Mouse (Mus musculus) CH12.LX (cell line): Measurements from ENCODE around the gene Dexi. TPM values are rescaled to one million over a fixed set of nuclear protein-coding genes. Genes with fewer than 3 reads are reported as not detected.

Experiments
- DNase-seq: peaks from one replicate; pipeline ENCODE4 v3.0.0-alpha.2; 2013; ENCODE audit errors: extremely low read depth
- H3K27ac ChIP-seq: 2 replicates; pipeline ENCODE4 v1.5.1; 2012; ENCODE audit warnings: low read depth, mild to moderate bottlenecking, control low read depth, moderate library complexity; ENCODE audit not compliant: insufficient read depth
- H3K27me3 ChIP-seq: replicated peaks from 2 replicates; pipeline ENCODE3; 2012; ENCODE audit warnings: inconsistent platforms
- H3K36me3 ChIP-seq, 2 experiments: replicated peaks in 1 of 2; 2 replicates each; pipeline versions ENCODE3 to v1.6.1; 2012; ENCODE audit warnings: inconsistent platforms in 1 of 2, low read length in 1 of 2, mild to moderate bottlenecking in 1 of 2, mixed read lengths in 1 of 2, moderate library complexity in 1 of 2; ENCODE audit not compliant: control insufficient read depth in 1 of 2, insufficient read depth in 1 of 2
- H3K4me1 ChIP-seq, 2 experiments: 2 replicates each; pipeline ENCODE4 v1.6.1; 2012; ENCODE audit warnings: inconsistent platforms in 1 of 2, moderate library complexity in 1 of 2; ENCODE audit not compliant: insufficient read depth in 2 of 2, control insufficient read depth in 1 of 2
- H3K4me2 ChIP-seq: 2 replicates; pipeline ENCODE4 v1.6.1; 2012; ENCODE audit warnings: low read depth, mild to moderate bottlenecking, control low read depth; ENCODE audit not compliant: poor library complexity, insufficient read depth, severe bottlenecking
- H3K4me3 ChIP-seq, 3 experiments: fragments of 150-350 bp in 1 of 3; sonication (generic) in 1 of 3; replicated peaks in 1 of 3; 2 replicates each; pipeline versions ENCODE3 to v1.5.1; 2011 to 2012; ENCODE audit warnings: low read depth in 2 of 3, low read length in 2 of 3, mild to moderate bottlenecking in 2 of 3, moderate library complexity in 2 of 3, control low read depth in 1 of 3, improper control_type of control experiment in 1 of 3, inconsistent platforms in 1 of 3, mixed read lengths in 1 of 3; ENCODE audit not compliant: poor library complexity in 1 of 3
- H3K79me2 ChIP-seq: replicated peaks from 2 replicates; pipeline ENCODE4 v1.6.1; 2012; ENCODE audit warnings: mild to moderate bottlenecking, moderate library complexity; ENCODE audit not compliant: control insufficient read depth, poor library complexity, insufficient read depth, severe bottlenecking; ENCODE audit errors: extremely low read depth
- H3K9ac ChIP-seq: 2 replicates; pipeline ENCODE4 v1.6.1; 2012; ENCODE audit warnings: low read depth, mild to moderate bottlenecking, control low read depth, moderate library complexity; ENCODE audit not compliant: insufficient read depth
- H3K9me3 ChIP-seq: replicated peaks from 2 replicates; pipeline ENCODE3; 2012; ENCODE audit warnings: low read length, inconsistent platforms, mixed read lengths
- CHD1 ChIP-seq: IDR thresholded peaks from 2 replicates; pipeline ENCODE4 v1.6.1; 2012; ENCODE audit warnings: low read depth, low read length, improper control_type of control experiment, inconsistent platforms
- CHD2 ChIP-seq: IDR thresholded peaks from 2 replicates; pipeline ENCODE4 v1.6.1; 2011; ENCODE audit warnings: low read length, improper control_type of control experiment
- CTCF ChIP-seq, 2 experiments: IDR thresholded peaks in 1 of 2; conservative IDR thresholded peaks in 1 of 2; 2 replicates each; pipeline ENCODE4 v1.5.1; 2011 to 2012; ENCODE audit warnings: low read depth in 2 of 2, low read length in 2 of 2, improper control_type of control experiment in 1 of 2, inconsistent platforms in 1 of 2, mild to moderate bottlenecking in 1 of 2, moderate library complexity in 1 of 2
- E2F4 ChIP-seq: IDR thresholded peaks from 2 replicates; pipeline ENCODE4 v1.6.1; 2011; ENCODE audit warnings: low read depth, low read length, improper control_type of control experiment; ENCODE audit not compliant: insufficient replicate concordance
- EP300 ChIP-seq: IDR thresholded peaks from 2 replicates; pipeline ENCODE4 v1.6.1; 2011; ENCODE audit warnings: low read length, improper control_type of control experiment
- GABPA ChIP-seq: IDR thresholded peaks from 2 replicates; pipeline ENCODE4 v1.6.1; 2012; ENCODE audit warnings: low read depth, low read length, improper control_type of control experiment, inconsistent platforms; ENCODE audit not compliant: insufficient replicate concordance
- MAX ChIP-seq: IDR thresholded peaks from 2 replicates; pipeline ENCODE4 v1.6.1; 2011; ENCODE audit warnings: low read length, improper control_type of control experiment
- MEF2A ChIP-seq: IDR thresholded peaks from 2 replicates; pipeline ENCODE4 v1.6.1; 2014; ENCODE audit warnings: low read depth, mild to moderate bottlenecking, inconsistent platforms, low read length, improper control_type of control experiment, borderline replicate concordance
- NELFE ChIP-seq: IDR thresholded peaks from 2 replicates; pipeline ENCODE4 v1.6.1; 2011; ENCODE audit warnings: low read depth, low read length, improper control_type of control experiment
- PAX5 ChIP-seq: IDR thresholded peaks from 2 replicates; pipeline ENCODE4 v1.6.1; 2012; ENCODE audit warnings: low read length, inconsistent platforms, mixed read lengths
- POLR2A ChIP-seq: IDR thresholded peaks from 2 replicates; pipeline ENCODE4 v1.6.1; 2011; ENCODE audit warnings: low read depth, mild to moderate bottlenecking, improper control_type of control experiment, low read length
- RAD21 ChIP-seq: IDR thresholded peaks from 2 replicates; pipeline ENCODE4 v1.6.1; 2011; ENCODE audit warnings: low read depth, mild to moderate bottlenecking, low read length, improper control_type of control experiment, moderate library complexity
- SIN3A ChIP-seq: IDR thresholded peaks from 2 replicates; pipeline ENCODE4 v1.6.1; 2012; ENCODE audit warnings: low read length, improper control_type of control experiment, inconsistent platforms
- SMC3 ChIP-seq: IDR thresholded peaks from 2 replicates; pipeline ENCODE4 v1.6.1; 2011; ENCODE audit warnings: low read depth, low read length, improper control_type of control experiment
- TCF12 ChIP-seq: IDR thresholded peaks from 2 replicates; pipeline ENCODE4 v1.6.1; 2014; ENCODE audit warnings: low read depth, mild to moderate bottlenecking, inconsistent platforms, low read length, improper control_type of control experiment
- UBTF ChIP-seq: IDR thresholded peaks from 2 replicates; pipeline ENCODE4 v1.6.1; 2012; ENCODE audit warnings: low read depth, mild to moderate bottlenecking, inconsistent platforms, low read length, improper control_type of control experiment, moderate library complexity
- USF2 ChIP-seq: conservative IDR thresholded peaks from 2 replicates; pipeline ENCODE4 v1.6.1; 2011; ENCODE audit warnings: low read depth, low read length, improper control_type of control experiment
- ZKSCAN1 ChIP-seq: IDR thresholded peaks from 2 replicates; pipeline ENCODE4 v1.6.1; 2012; ENCODE audit warnings: low read depth, inconsistent platforms, low read length, improper control_type of control experiment, borderline replicate concordance
- ZNF384 ChIP-seq: IDR thresholded peaks from 2 replicates; pipeline ENCODE4 v1.6.1; 2012; ENCODE audit warnings: low read depth, low read length, improper control_type of control experiment, inconsistent platforms
- dilution Hi-C: fragments of 300-500 bp; cut with MboI; formaldehyde crosslinking; loops from 2 replicates; pipeline ENCODE4 v1.14.3; 2020; ENCODE audit warnings: low sequenced_read_pairs; ENCODE audit not compliant: extremely low pct_unique_long_range_greater_than_20kb, extremely low pct_ligation_motif_present
- in situ Hi-C: fragments of 300-500 bp; cut with MboI; formaldehyde crosslinking; loops from 3 replicates; pipeline ENCODE4 v1.14.3; 2019; ENCODE audit warnings: low sequenced_read_pairs, low pct_ligation_motif_present, low pct_unique_long_range_greater_than_20kb, mixed read lengths
- polyA plus RNA-seq: library from polyadenylated mRNA; unstranded; fragments of >175 nt; gene quantifications from 2 replicates; pipeline ENCODE4 v1.2.1, GENCODE M21; 2012; ENCODE audit warnings: low read depth; ENCODE audit not compliant: insufficient read length
- total RNA-seq, 2 experiments: library from RNA; depleted of rRNA; stranded (reverse); fragments of 300-350 nt in 1 of 2; fragments of >200 nt in 1 of 2; gene quantifications; 2 replicates each; pipeline ENCODE4 v1.2.3; 2012 to 2014

The Dexi gene
- total and polyA plus RNA-seq, 3 experiments, result 11.3 to 19.6 (median 14.1) TPM

GRCm38 (mm10) chr16:10575915-10576314 is 33.1 kb upstream of the Dexi start:
- no peak overlapping the region for H3K27ac ChIP-seq
- H3K4me2 ChIP-seq, result no peak overlapping the region
- H3K27me3 ChIP-seq, result no peaks in the 10 kb centered on the region
- peaks cover 63 to 91% of the 10 kb centered on the region in 2 experiments for H3K36me3 ChIP-seq
- DNase-seq, result no peak
- H3K4me1 ChIP-seq, result no peaks in the 10 kb centered on the region
- no peaks in the 10 kb centered on the region for H3K9me3 ChIP-seq
- dilution Hi-C loops, result no loop called here
- H3K9ac ChIP-seq, result no peak overlapping the region
- no peaks in the 10 kb centered on the region for H3K79me2 ChIP-seq
- TF ChIP-seq ZNF384, result no peak
- TF ChIP-seq RAD21, result no peak
- no peak for TF ChIP-seq PAX5
- no peak for TF ChIP-seq SIN3A
- no peak for TF ChIP-seq ZKSCAN1
- TF ChIP-seq USF2, result no peak
- no peak for TF ChIP-seq GABPA
- TF ChIP-seq SMC3, result no peak
- no peak for TF ChIP-seq POLR2A
- TF ChIP-seq CHD1, result no peak
- TF ChIP-seq CHD2, result no peak
- TF ChIP-seq MEF2A, result no peak
- no peak for TF ChIP-seq UBTF
- TF ChIP-seq MAX, result no peak
- no peak overlapping the region for H3K4me3 ChIP-seq
- in situ Hi-C loops, result loop anchor here (5.0 kb wide), 1 partner anchor 271 kb away; no protein-coding TSS in a partner anchor

GRCm38 (mm10) chr16:10574936-10575335 is 32.1 kb upstream of the Dexi start:
- Histone ChIP-seq H3K4me1 (peaks cover 0 to under 1% of the 10 kb centered on the region in 2 experiments; a peak in 1 of 4 replicates), H3K4me3 (no peak overlapping the region), H3K9me3 (no peaks in the 10 kb centered on the region), H3K4me2 (no peak overlapping the region), H3K9ac (no peak overlapping the region), H3K27me3 (no peaks in the 10 kb centered on the region), H3K79me2 (no peaks in the 10 kb centered on the region), H3K36me3 (peaks cover 60 to 91% of the 10 kb centered on the region in 2 experiments), H3K27ac (no peak overlapping the region)
- TF ChIP-seq EP300 (no peak), TCF12 (no peak), NELFE (no peak), E2F4 (no peak), CTCF (conservative IDR thresholded peaks at IDR 0.05 in 1 of 2, IDR thresholded peaks at IDR 0.05 in 1 of 2; ENCODE audit: low read depth in 2 of 2, low read length in 2 of 2) (no peak), USF2 (no peak)
- dilution Hi-C loops (no loop called here), in situ Hi-C loops (loop anchor here (5.0 kb wide), 2 partner anchors 212 to 272 kb away; partner anchors contain the start of genes Socs1 and Tnp2)
- DNase-seq, result no peak
